Mouse (Mus musculus) thymus, adult 2 months (tissue): ENCODE measurements around the gene Ccl2.

Source experiments
- CTCF ChIP-seq: fragments of 200-500 bp; IDR thresholded peaks from 2 replicates; pipeline ENCODE4 v1.5.1; 2012; ENCODE audit warnings: mild to moderate bottlenecking, control low read depth, low read length, moderate library complexity, borderline replicate concordance; ENCODE audit not compliant: control insufficient read depth, poor library complexity, insufficient read depth; ENCODE audit errors: extremely low read depth
- POLR2A ChIP-seq: fragments of 200-500 bp; IDR thresholded peaks from 2 replicates; pipeline ENCODE4 v1.6.1; 2012; ENCODE audit warnings: mild to moderate bottlenecking, low read length, control low read depth, moderate library complexity; ENCODE audit not compliant: control insufficient read depth, poor library complexity, insufficient read depth; ENCODE audit errors: extremely low read depth

- TF ChIP-seq CTCF (no peak), POLR2A (no peak)
These were observed 45.5 kb downstream of the Ccl2 start for GRCm38 (mm10) chr11:82080865-82081264.
